Mouse (Mus musculus) E14TG2a.4 (cell line): ENCODE data around the gene Ttll13.

Experiments used
- CTCF ChIP-seq: conservative IDR thresholded peaks from 2 replicates; pipeline ENCODE4 v1.5.1; 2014; ENCODE audit warnings: low read length
- NANOG ChIP-seq: IDR thresholded peaks from 2 replicates; pipeline ENCODE4 v1.6.1; 2014; ENCODE audit warnings: borderline replicate concordance, low read length, mixed read lengths

DNA sequence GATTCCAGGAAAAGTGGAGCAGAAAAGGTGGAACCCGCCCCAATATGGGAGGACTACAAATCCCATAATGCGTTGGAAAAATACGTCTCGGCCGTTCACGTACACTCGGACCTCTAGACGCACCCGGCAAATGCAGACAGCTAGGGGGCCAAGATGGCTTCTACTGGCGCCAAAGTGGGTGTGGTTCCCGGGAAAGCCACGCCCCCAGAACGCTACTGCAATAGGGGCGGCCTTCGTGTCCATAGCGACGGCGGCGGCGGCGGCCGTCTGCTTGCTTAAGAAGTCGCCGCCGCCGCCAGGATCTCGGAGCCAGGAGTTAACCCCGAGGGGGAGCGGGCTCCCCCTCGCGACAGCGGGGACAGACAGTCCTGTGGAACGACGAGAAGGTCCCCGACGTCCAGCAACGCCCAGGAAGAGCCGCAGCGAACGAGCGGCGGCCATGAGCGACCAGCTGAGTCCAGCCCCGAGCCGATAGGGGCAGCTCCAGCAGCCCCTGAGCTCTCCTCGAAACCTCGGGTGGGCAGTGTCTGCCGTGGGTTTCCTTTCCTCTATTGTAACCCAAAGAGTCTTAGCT is at the start of gene Ttll13:
- TF ChIP-seq CTCF (no peak), NANOG (no peak)
